Mouse (Mus musculus) T-cell, adult 2 months (primary cell): ENCODE results near the gene Ddx39b.
"Not testable (repeated sequence)": the region's sequence is repeated elsewhere in the genome, so short reads cannot be mapped to it uniquely, and the experiment has no call there.

Experiments used
- DNase-seq: peaks from one replicate; pipeline ENCODE4 v3.0.0; 2022; ENCODE audit warnings: low spot score

The Ddx39b gene

DNA sequence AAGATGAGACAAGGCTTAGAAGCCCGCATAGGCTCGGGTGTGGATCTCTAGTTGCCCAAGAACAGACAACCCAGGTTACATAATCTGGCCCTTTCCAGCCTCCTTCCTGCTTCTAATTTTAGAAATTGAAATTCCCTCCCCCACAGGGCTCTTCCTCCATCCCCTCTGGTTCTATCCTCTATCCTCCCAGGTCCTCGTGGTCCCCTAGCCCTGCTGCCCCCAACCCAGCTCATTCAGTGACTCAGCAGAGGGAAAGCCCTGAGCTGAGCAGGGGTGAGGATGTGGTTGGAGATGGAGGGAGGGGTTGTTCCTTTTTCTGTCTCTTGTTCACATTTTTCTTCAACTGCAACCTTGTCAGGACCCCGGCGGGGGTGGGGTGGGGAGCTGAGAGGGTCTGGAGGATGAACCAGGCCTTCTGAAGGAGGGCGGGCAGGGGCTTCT is 21.9 kb upstream of the Ddx39b start:
- DNase-seq = peak; percentile 64

DNA sequence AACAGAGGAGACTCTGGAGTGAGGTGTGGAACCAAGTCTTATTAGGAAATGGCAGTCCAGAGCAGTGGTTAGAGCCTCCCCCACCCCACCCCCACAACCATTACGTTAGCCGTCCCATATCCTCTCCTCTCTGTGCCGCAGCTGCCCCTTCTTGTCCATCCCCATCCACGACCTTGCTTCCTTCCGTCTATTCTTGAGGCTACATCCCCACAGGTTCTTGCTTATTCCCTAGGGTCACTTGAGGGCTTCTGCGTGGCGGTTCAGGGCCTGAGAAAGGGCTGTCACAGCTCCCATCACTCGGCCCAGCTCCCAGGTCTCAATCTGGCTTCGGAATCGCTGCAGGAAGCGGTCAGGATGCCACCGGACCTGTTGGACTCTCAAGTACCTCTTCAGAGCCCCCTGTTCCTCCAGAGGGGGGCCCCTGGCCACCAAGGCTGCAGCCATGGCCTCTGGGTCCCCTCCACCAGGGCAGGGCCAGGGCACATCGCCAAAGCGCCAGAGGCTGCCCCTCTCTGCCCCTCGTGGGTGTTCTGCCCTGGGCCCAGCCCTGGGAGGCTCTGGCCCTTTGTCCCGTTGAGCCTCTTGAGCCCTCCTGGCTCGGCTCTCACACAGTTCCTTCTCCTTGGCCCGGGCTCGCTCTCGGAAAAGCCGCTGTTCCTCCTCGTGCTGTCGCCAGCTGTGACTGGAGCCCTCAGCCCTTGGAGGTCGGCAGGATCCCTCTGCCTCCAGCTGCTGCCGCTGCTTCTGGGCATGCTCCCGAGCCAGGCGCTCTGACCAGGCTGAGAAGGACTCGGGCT is 21.2 kb upstream of the Ddx39b start, which contains the start of gene Gm16181:
Gene Gm16181, plus strand, starts transcription at position 679 of the 797 bp plus-strand sequence.
- DNase-seq = no peak

DNA sequence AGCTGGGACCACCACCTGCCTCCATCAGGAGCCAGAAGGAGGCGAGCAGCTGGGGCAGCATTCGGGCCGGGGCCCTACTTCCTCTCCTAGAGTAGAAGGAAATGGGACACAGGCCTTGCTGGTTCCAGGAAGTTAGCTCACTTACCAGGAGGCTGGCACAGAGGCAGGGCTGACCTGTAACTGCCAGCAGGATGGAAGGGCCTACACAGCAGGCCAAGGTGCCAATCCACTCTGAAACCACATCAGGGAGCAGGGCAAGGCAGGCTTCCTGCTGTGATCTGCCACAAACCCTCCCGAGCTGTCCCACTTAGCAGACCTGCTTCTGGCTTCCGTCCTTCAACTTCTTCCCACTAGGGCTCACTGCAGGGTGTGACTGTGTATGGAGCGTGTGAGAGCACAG is 19.2 kb upstream of the Ddx39b start:
- peak; percentile 47 for DNase-seq

- DNase-seq = peak; percentile 26
Measured at GRCm38 (mm10) chr17:35224641-35225040, 16.9 kb upstream of the Ddx39b start.

- no peak for DNase-seq
Measured at GRCm38 (mm10) chr17:35225456-35225855, 16.1 kb upstream of the Ddx39b start.

- DNase-seq = peak; percentile 23
Measured at GRCm38 (mm10) chr17:35226561-35227046, 14.9 kb upstream of the Ddx39b start.

- peak; percentile 43 for DNase-seq
Measured at GRCm38 (mm10) chr17:35231022-35231421, 10.5 kb upstream of the Ddx39b start.

DNA sequence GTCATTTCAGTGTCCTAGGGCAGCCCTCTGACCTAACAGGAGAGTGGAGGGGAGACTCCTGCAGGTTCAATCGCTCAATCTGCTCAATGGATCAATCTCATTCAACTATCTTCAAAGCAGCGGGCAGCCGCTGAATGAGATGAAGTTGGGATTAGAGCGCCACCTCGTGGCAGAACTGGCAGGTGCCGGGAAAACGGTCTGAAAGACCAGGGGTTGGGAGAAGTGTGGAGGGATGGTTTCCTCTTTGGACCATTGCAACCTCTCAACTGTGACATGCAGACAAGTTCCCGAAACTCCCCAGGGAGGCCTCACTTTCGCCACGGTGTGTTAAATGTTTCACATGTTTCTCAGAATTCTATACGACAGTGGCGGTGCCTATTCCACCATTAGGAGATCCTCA is 9.5 kb upstream of the Ddx39b start:
- peak; percentile 81 for DNase-seq

- peak; percentile 72 for DNase-seq
Measured at GRCm38 (mm10) chr17:35232659-35233058, 8.9 kb upstream of the Ddx39b start.

DNA sequence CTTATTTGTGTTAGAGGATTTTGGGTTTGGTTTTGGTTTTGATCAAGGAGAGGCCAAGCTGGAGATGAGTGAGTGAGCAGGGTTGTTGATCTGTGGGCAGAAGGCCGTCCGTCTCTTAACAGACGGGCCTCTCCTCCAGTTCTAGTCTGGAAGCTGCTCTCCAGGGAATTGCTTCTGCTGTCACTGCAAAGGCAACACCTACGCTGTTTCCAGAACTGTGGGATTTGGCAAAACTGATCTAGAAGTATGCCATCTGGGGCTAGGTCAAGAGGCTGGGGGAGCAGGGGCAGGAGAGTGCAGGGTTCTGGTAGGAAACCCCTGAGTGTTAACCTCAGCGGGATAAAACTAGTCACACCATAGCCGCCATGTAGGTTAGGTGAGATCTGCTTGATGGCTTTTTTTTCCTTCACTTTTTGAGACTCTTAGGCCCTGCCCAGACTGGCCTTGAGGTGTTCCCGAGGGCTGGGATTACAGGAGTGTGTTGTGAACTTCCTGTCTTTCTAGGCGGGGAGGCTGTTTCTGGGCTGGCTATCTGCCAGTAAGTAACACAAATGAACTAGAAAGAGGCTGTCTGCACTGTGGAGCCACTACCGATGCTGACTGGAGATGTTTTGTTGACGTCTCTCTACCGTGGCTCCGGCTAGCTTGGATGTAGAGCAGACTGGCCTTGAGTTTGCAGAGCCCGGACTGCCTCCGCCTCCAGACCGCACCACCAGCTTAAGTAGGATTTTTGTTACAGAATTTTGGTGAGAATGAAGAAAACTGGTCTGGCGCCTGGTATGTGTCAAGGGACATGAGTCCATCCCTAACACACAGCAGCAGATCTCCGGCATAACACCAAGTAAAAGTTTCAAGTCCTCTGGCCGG is 8.2 kb upstream of the Ddx39b start, which contains the start of gene Atp6v1g2:
Gene Atp6v1g2, plus strand, starts transcription at position 547 of the 867 bp plus-strand sequence.
- DNase-seq = no peak

- DNase-seq = not testable (repeated sequence)
Measured at GRCm38 (mm10) chr17:35234090-35234489, 7.5 kb upstream of the Ddx39b start.

- DNase-seq = no peak
Measured at GRCm38 (mm10) chr17:35234903-35235302, 6.6 kb upstream of the Ddx39b start.

DNA sequence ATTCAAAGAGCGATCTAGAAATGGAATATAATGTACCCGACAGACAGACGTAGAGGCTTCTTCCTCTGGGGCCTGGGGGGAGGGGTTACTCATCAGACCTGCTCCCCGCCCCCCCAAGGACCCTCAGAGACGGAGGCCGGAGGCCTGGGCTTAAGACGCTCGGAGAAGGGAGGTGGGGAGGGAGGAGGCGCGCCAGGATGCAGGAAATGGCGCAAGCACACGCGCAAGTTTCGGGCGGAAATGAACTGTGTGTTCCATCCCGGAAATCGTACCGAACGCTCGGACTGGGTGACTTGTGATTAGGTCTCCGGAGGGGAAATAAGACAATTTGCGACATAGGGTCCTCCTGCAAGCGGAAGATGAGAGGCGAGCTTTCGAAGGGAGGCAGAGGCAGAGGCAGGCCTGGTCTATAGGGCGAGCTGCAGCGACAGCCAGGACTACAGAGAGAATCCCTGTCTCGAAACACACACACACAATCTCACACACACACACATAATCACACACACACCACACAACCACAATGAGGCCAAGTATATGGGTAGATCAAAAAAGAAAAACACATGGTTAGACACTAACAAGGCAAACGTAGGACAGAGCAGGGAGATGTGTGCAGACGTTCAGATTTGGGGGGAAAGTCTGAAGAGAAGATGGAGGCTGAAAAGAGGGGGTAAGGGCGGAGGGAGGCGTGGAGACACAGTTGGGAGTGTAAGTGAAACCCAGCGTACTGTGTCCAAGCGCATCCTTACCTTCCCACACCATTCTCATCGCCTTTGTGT is 5.7 kb upstream of the Ddx39b start, which contains the start of gene Nfkbil1:
Gene Nfkbil1, minus strand, starts transcription at position 179 of the 776 bp plus-strand sequence.
- peak; percentile 87 for DNase-seq

DNA sequence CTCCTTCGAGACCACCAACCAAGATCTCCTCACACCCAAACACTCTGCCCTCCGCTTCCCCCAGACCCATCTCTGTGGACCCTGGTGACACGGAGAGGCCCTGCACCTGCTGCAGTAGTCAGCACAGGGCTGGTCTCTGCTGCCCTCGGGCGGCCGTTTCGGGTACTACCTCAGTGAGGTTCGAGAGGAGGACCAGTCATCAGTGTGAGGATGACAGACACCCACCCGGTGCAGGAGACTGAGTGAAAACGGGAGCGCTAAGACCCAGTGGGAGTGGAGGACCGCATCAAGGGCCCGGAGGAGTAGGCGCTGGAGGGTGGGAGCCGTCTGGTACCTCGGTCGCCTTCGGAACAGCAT is 5.2 kb upstream of the Ddx39b start:
- DNase-seq = peak; percentile 95

DNA sequence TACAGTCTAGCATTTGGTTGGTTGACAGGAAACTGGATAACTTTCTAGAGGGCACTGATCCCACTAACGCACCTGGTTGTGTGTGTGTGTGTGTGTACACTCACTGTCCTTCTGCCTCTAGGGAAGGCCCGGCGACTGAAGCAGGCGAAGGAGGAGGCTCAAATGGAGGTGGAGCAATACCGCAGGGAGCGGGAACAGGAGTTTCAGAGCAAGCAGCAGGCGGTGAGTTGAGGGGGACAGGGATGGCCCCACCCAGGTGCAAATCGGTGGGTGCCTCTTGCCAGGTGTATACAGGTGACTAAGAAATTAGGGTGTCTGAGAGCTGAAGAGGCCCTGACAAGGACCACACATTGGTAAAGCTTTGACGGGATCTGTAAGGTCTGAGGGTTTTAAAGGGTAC is 4.5 kb upstream of the Ddx39b start:
- DNase-seq = no peak

GRCm38 (mm10) chr17:35237504-35237903 is 4.0 kb upstream of the Ddx39b start:
- no peak for DNase-seq

- DNase-seq = no peak
Measured at GRCm38 (mm10) chr17:35239700-35240099, 1.8 kb upstream of the Ddx39b start.

DNA sequence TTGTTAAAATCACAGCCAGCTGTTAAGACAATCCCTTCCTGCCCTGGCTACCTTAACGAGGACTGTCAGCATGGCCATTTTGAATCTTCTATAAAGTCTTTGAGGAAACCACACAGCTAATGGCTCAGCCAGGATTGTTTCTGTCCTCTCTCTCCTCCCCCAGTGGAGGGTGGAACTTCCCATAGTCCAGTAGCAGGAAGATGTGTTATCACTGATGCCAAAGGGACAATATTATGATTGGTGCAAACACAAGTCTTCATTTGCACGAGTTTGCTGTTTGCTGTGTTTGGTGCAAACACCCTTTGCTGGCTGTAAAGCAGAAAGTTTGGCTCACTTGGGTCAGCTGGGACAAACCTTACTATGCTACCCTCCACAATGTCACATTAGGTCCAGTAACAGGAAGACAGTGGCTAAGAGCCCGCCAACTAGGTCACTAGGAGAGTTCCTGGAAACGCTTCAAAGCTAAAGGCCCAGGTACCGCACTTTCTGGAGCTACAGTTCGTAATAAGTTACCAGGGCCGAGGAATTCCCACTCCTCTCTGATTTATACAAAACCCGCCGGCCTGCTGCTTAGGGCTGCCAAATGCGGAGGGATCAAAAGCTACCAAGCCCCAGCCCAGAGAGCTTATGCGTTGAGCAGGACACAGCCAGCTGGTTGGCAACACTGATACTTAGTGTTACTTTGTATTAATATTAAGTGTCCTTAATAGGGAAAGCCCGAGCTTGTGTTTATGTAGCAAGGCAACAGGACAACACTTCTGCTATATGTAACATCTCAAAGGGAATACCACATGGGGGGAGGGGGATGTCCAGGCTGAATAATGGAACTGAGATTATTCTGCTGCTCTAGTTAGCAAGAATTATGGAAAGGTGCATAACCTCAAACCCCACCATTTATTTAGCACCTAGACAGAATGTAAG is 902 bp upstream of the Ddx39b start:
- DNase-seq = no peak

DNA sequence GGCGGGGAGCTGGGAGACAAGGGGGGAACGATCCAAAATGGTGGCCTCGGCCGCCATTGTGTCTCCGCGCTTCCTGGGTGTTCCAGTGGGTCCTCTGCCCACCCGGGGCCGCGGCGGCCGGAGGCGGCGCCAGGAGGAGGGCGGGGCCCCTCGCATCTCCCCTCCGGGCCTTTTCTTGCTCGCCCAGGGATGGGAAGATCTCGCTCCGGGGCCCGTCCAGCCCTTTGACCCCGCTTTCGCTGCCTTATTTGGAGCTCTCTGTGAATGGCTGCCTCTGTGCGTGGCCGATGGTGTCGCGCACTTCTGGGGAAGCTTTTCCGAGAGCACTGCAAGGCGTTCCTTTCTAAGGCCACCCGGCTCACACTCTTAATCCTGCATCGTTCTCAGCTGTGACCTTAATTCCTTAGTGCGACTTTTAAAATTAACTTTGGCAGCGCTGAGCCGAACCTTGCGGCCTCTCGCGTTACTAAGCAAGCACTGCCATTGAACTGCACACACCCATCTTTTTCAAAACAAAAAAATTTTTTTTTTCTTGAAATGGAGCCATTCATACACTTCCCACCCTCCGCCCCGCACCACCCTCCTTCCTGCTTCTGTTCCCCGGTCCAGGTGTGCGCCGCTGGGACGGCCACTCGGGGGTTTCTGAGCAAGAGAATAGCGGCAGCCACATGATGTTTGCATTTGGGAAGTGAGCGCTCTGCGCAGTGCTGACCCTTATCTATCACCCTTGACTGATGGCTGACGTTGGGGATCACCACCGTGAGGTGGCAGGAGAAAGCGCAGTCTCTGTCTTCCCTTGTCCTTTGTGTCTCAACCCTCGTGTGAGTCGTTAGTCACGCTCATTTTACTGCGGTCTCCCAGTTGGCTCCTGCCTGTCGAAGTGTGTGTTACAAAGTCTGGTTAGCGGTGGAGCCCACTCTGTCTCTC is 732 bp downstream of the Ddx39b start:
- peak; percentile 70 for DNase-seq

DNA sequence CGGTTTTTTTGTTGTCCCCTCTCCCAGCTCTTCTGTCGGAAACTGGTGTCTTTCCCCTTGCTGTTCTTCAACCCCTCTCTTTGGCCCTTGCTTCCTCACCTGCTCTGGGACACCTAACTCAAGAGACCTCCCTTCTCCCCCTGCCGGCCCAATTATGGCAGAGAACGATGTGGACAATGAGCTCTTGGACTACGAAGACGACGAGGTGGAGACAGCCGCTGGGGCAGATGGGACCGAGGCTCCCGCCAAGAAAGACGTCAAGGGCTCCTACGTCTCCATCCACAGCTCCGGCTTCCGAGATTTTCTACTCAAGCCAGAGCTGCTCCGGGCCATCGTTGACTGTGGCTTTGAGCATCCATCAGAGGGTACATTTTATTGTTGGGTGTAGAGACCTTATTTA is 1.5 kb downstream of the Ddx39b start:
- DNase-seq = no peak
